Comparison of ENCODE assay signal across 8 mouse cellular contexts in genomic region chr2:38111655-38112351, GRCm38 (mm10).
DNase-seq lines count a peak whose midpoint lies in the region; ATAC-seq and TF ChIP-seq lines count a peak whose summit lies in the region.

No protein-coding gene starts in this region.

- H3K36me3 ChIP-seq in heart, embryonic 11.5 days (ENCODE audit: control insufficient read depth, insufficient read depth, low read length), result no peaks in the 10 kb centered on the region
- no peaks in the 10 kb centered on the region for H3K36me3 ChIP-seq in limb, embryonic 14.5 days (ENCODE audit: control insufficient read depth, insufficient read depth, low read length)
- no peaks in the 10 kb centered on the region for H3K36me3 ChIP-seq in stomach, postnatal 0 days (ENCODE audit: control insufficient read depth, insufficient read depth, low read length)

- no peaks in the 10 kb centered on the region for H3K9me3 ChIP-seq in heart, embryonic 11.5 days (replicated peaks; ENCODE audit: control insufficient read depth, low read length)
- H3K9me3 ChIP-seq in limb, embryonic 14.5 days (ENCODE audit: control insufficient read depth, low read length), result no peaks in the 10 kb centered on the region
- H3K9me3 ChIP-seq in stomach, postnatal 0 days (ENCODE audit: control insufficient read depth, low read length), result no peaks in the 10 kb centered on the region

- H3K4me2 ChIP-seq in heart, embryonic 11.5 days, result no peak overlapping the region
- no peak overlapping the region for H3K4me2 ChIP-seq in limb, embryonic 14.5 days (replicated peaks; ENCODE audit: low read depth, low read length, severe bottlenecking)
- H3K4me2 ChIP-seq in stomach, postnatal 0 days (replicated peaks; ENCODE audit: low read depth), result no peak overlapping the region

- no peak for ATAC-seq in heart, embryonic 11.5 days (replicated peaks; ENCODE audit: insufficient number of reproducible peaks, low FRiP score, low TSS enrichment)
- no peak for ATAC-seq in limb, embryonic 14.5 days (ENCODE audit: low FRiP score, low read depth)
- no peak for ATAC-seq in stomach, postnatal 0 days (ENCODE audit: low FRiP score, low TSS enrichment)

- no peak overlapping the region for H3K27ac ChIP-seq in heart, embryonic 11.5 days (ENCODE audit: low read depth, low read length)
- H3K27ac ChIP-seq in limb, embryonic 14.5 days (replicated peaks; ENCODE audit: low read depth, low read length), result no peak overlapping the region
- no peak overlapping the region for H3K27ac ChIP-seq in stomach, postnatal 0 days (replicated peaks)

- no peak overlapping the region for H3K4me3 ChIP-seq in heart, embryonic 11.5 days (ENCODE audit: low read depth, low read length)
- no peak overlapping the region for H3K4me3 ChIP-seq in limb, embryonic 14.5 days (replicated peaks; ENCODE audit: low read length)
- no peak overlapping the region for H3K4me3 ChIP-seq in stomach, postnatal 0 days (ENCODE audit: low read depth, low read length)

- H3K4me1 ChIP-seq in heart, embryonic 11.5 days (ENCODE audit: control insufficient read depth, insufficient read depth, low read length), result peaks cover 4% of the 10 kb centered on the region; the same call in 1 of the 2 replicates
- peaks cover 24% of the 10 kb centered on the region for H3K4me1 ChIP-seq in limb, embryonic 14.5 days (ENCODE audit: control insufficient read depth, insufficient read depth, low read length)
- no peaks in the 10 kb centered on the region for H3K4me1 ChIP-seq in stomach, postnatal 0 days (replicated peaks; ENCODE audit: control insufficient read depth, insufficient read depth)

- no peaks in the 10 kb centered on the region for H3K27me3 ChIP-seq in heart, embryonic 11.5 days (ENCODE audit: control insufficient read depth, insufficient read depth, low read length)
- H3K27me3 ChIP-seq in limb, embryonic 14.5 days (ENCODE audit: control insufficient read depth, insufficient read depth, low read length), result no peaks in the 10 kb centered on the region
- H3K27me3 ChIP-seq in stomach, postnatal 0 days (ENCODE audit: control insufficient read depth, insufficient read depth, low read length), result no peaks in the 10 kb centered on the region

- no peak for TF ChIP-seq EP300 in stomach, postnatal 0 days (optimal IDR thresholded peaks at IDR 0.05)

- peak; percentile 56 to 58 for DNase-seq in heart, adult 18-20 months
- peak; percentile 72 to 75 for DNase-seq in right cerebral cortex, postnatal 10 days (ENCODE audit: low spot score in 2 of 2)
- DNase-seq in right cerebral cortex, adult 2 months (ENCODE audit: low spot score in 2 of 2), result no peak
- DNase-seq in limb, embryonic 14.5 days (ENCODE audit: low spot score), result peak; percentile 36
- DNase-seq in stomach, postnatal 0 days (ENCODE audit: low spot score), result no peak
- DNase-seq in gastrocnemius, adult 18-20 months (ENCODE audit: low spot score), result no peak
- DNase-seq in ovary, postnatal 10 days (ENCODE audit: low spot score), result no peak

- 67% methylated on average over 5 of the region's 5 CpGs for WGBS in heart, embryonic 11.5 days (ENCODE audit: insufficient replicate concordance)
- WGBS in limb, embryonic 14.5 days, result 48% methylated on average over 5 of the region's 5 CpGs
- 58% methylated on average over 5 of the region's 5 CpGs for WGBS in stomach, postnatal 0 days

- TF ChIP-seq CTCF in stomach, postnatal 0 days (IDR thresholded peaks at IDR 0.05; ENCODE audit: low read depth), result peak; percentile 37; the same call in 1 of the 2 replicates

- no peak overlapping the region for H3K9ac ChIP-seq in heart, embryonic 11.5 days (ENCODE audit: low read depth, low read length)
- H3K9ac ChIP-seq in limb, embryonic 14.5 days (ENCODE audit: low read depth, low read length, severe bottlenecking), result no peak overlapping the region
- no peak overlapping the region for H3K9ac ChIP-seq in stomach, postnatal 0 days (ENCODE audit: low read length)

- no peak for TF ChIP-seq POLR2A in limb, embryonic 14.5 days (IDR thresholded peaks at IDR 0.05; ENCODE audit: borderline replicate concordance, extremely low read depth, insufficient read depth, insufficient read length)

Comparison
In these comparisons a context has a peak if more than half of its experiments do, and no peak if none do; other contexts are left out.
1. DNase-seq: peak in heart, adult 18-20 months (2 of 2), right cerebral cortex, postnatal 10 days (2 of 2) and limb, embryonic 14.5 days (single experiment); none in right cerebral cortex, adult 2 months (0 of 2), stomach, postnatal 0 days (single experiment), gastrocnemius, adult 18-20 months (single experiment) and ovary, postnatal 10 days (single experiment).